In the genomic region with DNA sequence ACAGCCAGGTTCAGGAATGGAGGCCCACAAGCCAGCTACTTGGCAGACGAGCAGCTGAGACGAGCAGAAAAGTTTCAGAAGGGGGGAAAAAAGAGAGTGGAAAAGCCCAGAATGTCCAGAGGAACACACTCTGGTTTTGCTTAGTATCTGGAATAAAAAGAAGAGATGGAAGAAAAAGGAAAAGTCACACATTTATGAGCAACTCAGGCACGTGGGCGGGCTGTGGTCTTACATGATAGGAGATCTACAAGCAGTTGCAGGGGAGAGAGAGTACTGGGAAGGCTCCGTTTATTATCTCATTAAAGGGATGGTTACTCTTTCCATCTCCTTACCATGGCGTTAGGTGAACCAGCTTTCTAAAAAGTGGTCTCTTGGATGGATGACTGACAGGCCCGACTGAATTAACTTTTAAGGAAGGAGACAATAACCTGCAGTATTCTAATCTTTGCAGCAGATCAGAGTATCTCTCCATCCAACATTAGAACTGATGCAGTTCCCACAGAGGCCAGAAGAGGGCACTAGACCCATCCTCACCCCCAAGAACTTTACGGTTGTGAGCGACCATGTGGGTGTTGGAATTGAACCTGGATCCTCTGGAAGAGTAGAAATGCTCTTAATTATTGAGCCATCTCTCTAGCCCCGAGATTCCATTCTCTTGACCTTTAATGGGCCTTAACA, we compare ENCODE assay signal across 11 mouse cellular contexts. TPM values are rescaled to one million over a fixed set of nuclear protein-coding genes. Genes with fewer than 3 reads are reported as not detected.
DNase-seq lines count a peak whose midpoint lies in the region; ATAC-seq and TF ChIP-seq lines count a peak whose summit lies in the region.
"Had no signal": no experiment of that assay in that cellular context is flagged by ENCODE, and none has a peak within 500 bp of the region (broad histone marks: within the 10 kb centered on the region; RNA-seq: fewer than 3 reads in every experiment).

No protein-coding gene starts in this region.

- TF ChIP-seq EP300 in heart, postnatal 0 days (IDR thresholded peaks at IDR 0.05; ENCODE audit: low read depth), result no peak

- no peaks in the 10 kb centered on the region for H3K36me3 ChIP-seq in heart, postnatal 0 days (replicated peaks; ENCODE audit: control insufficient read depth, insufficient read depth, low read length)
- H3K36me3 ChIP-seq in heart, embryonic 10.5 days, result no peaks in the 10 kb centered on the region
- H3K36me3 ChIP-seq in testis, adult 2 months (ENCODE audit: control insufficient read depth, insufficient read depth, low read length), result no peaks in the 10 kb centered on the region
- no peaks in the 10 kb centered on the region for H3K36me3 ChIP-seq in midbrain, postnatal 0 days (ENCODE audit: insufficient read depth, low read length)
- H3K36me3 ChIP-seq: liver, embryonic 15.5 days; stomach, embryonic 15.5 days had no signal

- no peaks in the 10 kb centered on the region for H3K27me3 ChIP-seq in heart, postnatal 0 days (ENCODE audit: control insufficient read depth, insufficient read depth, low read length)
- H3K27me3 ChIP-seq in heart, embryonic 10.5 days (ENCODE audit: insufficient read depth, poor library complexity, severe bottlenecking), result no peaks in the 10 kb centered on the region
- no peaks in the 10 kb centered on the region for H3K27me3 ChIP-seq in testis, adult 2 months (ENCODE audit: control insufficient read depth, insufficient read depth, low read length)
- no peaks in the 10 kb centered on the region for H3K27me3 ChIP-seq in midbrain, postnatal 0 days (ENCODE audit: insufficient read depth, low read length)
- H3K27me3 ChIP-seq: liver, embryonic 15.5 days; stomach, embryonic 15.5 days had no signal

- 54% methylated on average over 10 of the region's 10 CpGs for WGBS in heart, postnatal 0 days
- 56% methylated on average over 10 of the region's 10 CpGs for WGBS in heart, embryonic 10.5 days
- 62% methylated on average over 10 of the region's 10 CpGs for WGBS in midbrain, postnatal 0 days

- no peak for DNase-seq in heart, postnatal 0 days (ENCODE audit: low spot score)
- DNase-seq in heart, embryonic 10.5 days (ENCODE audit: low spot score), result no peak
- DNase-seq in testis, postnatal 14 days (ENCODE audit: low spot score), result no peak
- DNase-seq in adrenal gland, postnatal 25 days, result peak; percentile 58
- DNase-seq in midbrain, postnatal 0 days (ENCODE audit: low spot score), result no peak
- DNase-seq in ovary, postnatal 10 days (ENCODE audit: low spot score), result no peak

- peak; percentile 74 for TF ChIP-seq CTCF in heart, postnatal 0 days (IDR thresholded peaks at IDR 0.05; ENCODE audit: low read depth)
- TF ChIP-seq CTCF in testis, adult 2 months (IDR thresholded peaks at IDR 0.05; ENCODE audit: control insufficient read depth, insufficient read depth, insufficient replicate concordance, low read depth, low read length), result peak; percentile 69; the same call in 1 of the 2 replicates
- peak; percentile 73 for TF ChIP-seq CTCF in midbrain, postnatal 0 days (IDR thresholded peaks at IDR 0.05)

- no peak for TF ChIP-seq POLR2A in testis, adult 2 months (IDR thresholded peaks at IDR 0.05; ENCODE audit: control insufficient read depth, low read depth, low read length)

- H3K4me2 ChIP-seq in heart, postnatal 0 days (ENCODE audit: low read depth, low read length), result no peak overlapping the region
- no peak overlapping the region for H3K4me2 ChIP-seq in midbrain, postnatal 0 days (ENCODE audit: low read depth, low read length, poor library complexity, severe bottlenecking)
- H3K4me2 ChIP-seq: liver, embryonic 15.5 days; stomach, embryonic 15.5 days had no signal

- H3K9ac ChIP-seq in heart, postnatal 0 days (replicated peaks; ENCODE audit: low read depth, low read length), result no peak overlapping the region
- no peak overlapping the region for H3K9ac ChIP-seq in midbrain, postnatal 0 days (replicated peaks; ENCODE audit: low read length, poor library complexity, severe bottlenecking)
- H3K9ac ChIP-seq: liver, embryonic 15.5 days; stomach, embryonic 15.5 days had no signal

- no peak overlapping the region for H3K4me3 ChIP-seq in heart, postnatal 0 days (ENCODE audit: low read depth, low read length)
- H3K4me3 ChIP-seq in heart, embryonic 10.5 days, result no peak overlapping the region
- no peak overlapping the region; the same call in 1 of the 2 replicates for H3K4me3 ChIP-seq in testis, adult 2 months (ENCODE audit: control insufficient read depth, low read depth, low read length)
- no peak overlapping the region for H3K4me3 ChIP-seq in midbrain, postnatal 0 days (ENCODE audit: low read depth, low read length)
- H3K4me3 ChIP-seq: erythroblast, embryonic 14.5 days; liver, embryonic 15.5 days; stomach, embryonic 15.5 days had no signal

- H3K27ac ChIP-seq in heart, postnatal 0 days (ENCODE audit: low read depth), result no peak overlapping the region
- no peak overlapping the region for H3K27ac ChIP-seq in heart, embryonic 10.5 days
- H3K27ac ChIP-seq in testis, adult 2 months (ENCODE audit: control insufficient read depth, insufficient read depth, low read depth, low read length), result no peak overlapping the region
- no peak overlapping the region for H3K27ac ChIP-seq in midbrain, postnatal 0 days (ENCODE audit: low read depth, low read length)
- H3K27ac ChIP-seq: liver, embryonic 15.5 days; stomach, embryonic 15.5 days had no signal

- H3K4me1 ChIP-seq in heart, postnatal 0 days (ENCODE audit: control insufficient read depth, insufficient read depth), result no peaks in the 10 kb centered on the region
- no peaks in the 10 kb centered on the region for H3K4me1 ChIP-seq in heart, embryonic 10.5 days
- peaks cover 2% of the 10 kb centered on the region for H3K4me1 ChIP-seq in testis, adult 2 months (ENCODE audit: control insufficient read depth, insufficient read depth, low read length)
- H3K4me1 ChIP-seq in midbrain, postnatal 0 days (ENCODE audit: insufficient read depth, low read length), result peaks cover 12% of the 10 kb centered on the region; the same call in 1 of the 2 replicates
- H3K4me1 ChIP-seq: liver, embryonic 15.5 days; stomach, embryonic 15.5 days had no signal

- no peak for ATAC-seq in heart, postnatal 0 days (ENCODE audit: insufficient read depth, low read depth)
- peak; percentile 22 to 82; a peak in 1 of 4 replicates for ATAC-seq in hematopoietic stem cell, adult 5-6 weeks (replicated peaks in 1 of 2; ENCODE audit: insufficient read depth in 1 of 2, low FRiP score in 2 of 2, low TSS enrichment in 1 of 2, low read depth in 1 of 2, poor library complexity in 2 of 2, severe bottlenecking in 2 of 2)
- no peak for ATAC-seq in midbrain, postnatal 0 days (ENCODE audit: low FRiP score)

- no peaks in the 10 kb centered on the region for H3K9me3 ChIP-seq in heart, postnatal 0 days (replicated peaks; ENCODE audit: control insufficient read depth, low read length)
- H3K9me3 ChIP-seq in heart, embryonic 10.5 days, result no peaks in the 10 kb centered on the region
- H3K9me3 ChIP-seq in midbrain, postnatal 0 days (ENCODE audit: low read length), result no peaks in the 10 kb centered on the region
- H3K9me3 ChIP-seq: liver, embryonic 15.5 days; stomach, embryonic 15.5 days had no signal

RNA-seq across cellular contexts. Expression of gene Zfr, which starts 25.7 kb away (rescaled TPM):
- total RNA-seq in heart, postnatal 0 days (2014; rRNA removed; ENCODE audit: low replicate concordance), result 119 and 198 TPM in 2 replicates
- 74.3 and 79.9 TPM in 2 replicates for polyA plus RNA-seq in heart, postnatal 0 days (2015; fragmentation: Nextera tagmentation; extraction: Ambion mirVana)
- 120 and 122 TPM in 2 replicates for polyA plus RNA-seq in heart, embryonic 10.5 days (2016; fragmentation: Nextera tagmentation; extraction: Ambion mirVana)
- polyA plus RNA-seq in testis, adult 2 months (2012; rRNA removed), result 146 and 184 TPM in 2 replicates
- total RNA-seq in adrenal gland, postnatal 25 days (2021), result 145 and 150 TPM in 2 replicates
- 81.7 and 87.6 TPM in 2 replicates for total RNA-seq in hematopoietic stem cell, adult 5-6 weeks (2017)
- total RNA-seq in midbrain, postnatal 0 days (2014; rRNA removed), result 245 and 300 TPM in 2 replicates
- polyA plus RNA-seq in midbrain, postnatal 0 days (2015; fragmentation: Nextera tagmentation; extraction: Ambion mirVana), result 198 and 212 TPM in 2 replicates

Comparison
In these comparisons a context has a peak if more than half of its experiments do, and no peak if none do; other contexts are left out.
1. ATAC-seq: peak in hematopoietic stem cell, adult 5-6 weeks (2 of 2); none in heart, postnatal 0 days (single experiment) and midbrain, postnatal 0 days (single experiment).
2. Peak in every context shown above with its lines, with median percentiles within 50 percentile points of each other: CTCF ChIP-seq.